Mouse (Mus musculus) heart, adult 9 months (tissue): ENCODE measurements around the gene Tmem204.
"Not testable (repeated sequence)": the region's sequence is repeated elsewhere in the genome, so short reads cannot be mapped to it uniquely, and the experiment has no call there.

Source experiments
- DNase-seq, 2 experiments: peaks; one replicate each; pipeline ENCODE4 v3.0.0; 2022; ENCODE audit warnings: low spot score in 2 of 2

Tmem204 gene

GRCm38 (mm10) chr17:25083444-25083931, at the start of gene Tmem204:
TSS of gene Tmem204 (minus strand) at chr17:25083591.
- DNase-seq: peak; percentile 91 to 95

DNA sequence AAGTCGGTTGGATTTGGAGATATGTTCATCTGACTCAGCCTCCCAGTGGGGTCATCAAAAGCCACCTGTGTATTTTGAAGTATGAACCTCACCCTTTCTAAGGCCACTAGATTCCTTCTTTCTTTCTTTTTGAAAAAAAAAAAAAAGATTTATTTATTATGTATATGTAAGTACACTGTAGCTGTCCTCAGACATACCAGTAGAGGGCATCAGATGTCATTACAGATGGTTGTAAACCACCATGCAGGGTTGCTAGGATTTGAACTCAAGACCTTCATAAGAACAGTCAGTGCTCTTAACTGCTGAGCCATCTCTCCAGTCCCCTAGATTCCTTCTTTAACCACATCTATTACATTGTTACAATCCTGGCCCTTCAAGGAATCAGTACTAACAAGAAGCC, 46.7 kb upstream of the Tmem204 start:
- DNase-seq: no peak

DNA sequence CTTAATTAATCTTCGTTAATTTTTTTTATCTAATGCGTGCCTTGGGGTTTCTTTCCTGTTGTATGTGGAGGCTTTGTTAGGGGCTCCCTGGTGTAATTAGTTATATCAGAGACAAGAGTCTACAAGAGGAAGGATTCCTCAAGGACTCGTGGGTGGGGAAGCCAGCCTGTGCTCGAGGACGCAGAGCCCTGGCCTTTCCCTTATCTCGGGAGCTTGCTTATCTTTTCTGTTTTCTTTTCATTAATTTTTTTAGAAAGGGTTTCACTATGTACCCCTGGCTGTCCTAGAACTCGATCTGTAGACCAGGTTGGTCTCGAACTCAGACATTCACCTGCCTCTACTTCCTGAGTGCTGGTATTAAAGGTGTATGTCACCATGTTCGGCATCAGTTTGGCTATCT, 44.3 kb upstream of the Tmem204 start:
- DNase-seq: no peak

- DNase-seq: peak in 1 of 2 experiments; percentile 31
Observed at GRCm38 (mm10) chr17:25127079-25127478, 43.7 kb upstream of the Tmem204 start.

GRCm38 (mm10) chr17:25125442-25126060, 42.2 kb upstream of the Tmem204 start:
- not testable (repeated sequence) for DNase-seq

- DNase-seq: no peak
Observed at GRCm38 (mm10) chr17:25123979-25124378, 40.6 kb upstream of the Tmem204 start.

DNA sequence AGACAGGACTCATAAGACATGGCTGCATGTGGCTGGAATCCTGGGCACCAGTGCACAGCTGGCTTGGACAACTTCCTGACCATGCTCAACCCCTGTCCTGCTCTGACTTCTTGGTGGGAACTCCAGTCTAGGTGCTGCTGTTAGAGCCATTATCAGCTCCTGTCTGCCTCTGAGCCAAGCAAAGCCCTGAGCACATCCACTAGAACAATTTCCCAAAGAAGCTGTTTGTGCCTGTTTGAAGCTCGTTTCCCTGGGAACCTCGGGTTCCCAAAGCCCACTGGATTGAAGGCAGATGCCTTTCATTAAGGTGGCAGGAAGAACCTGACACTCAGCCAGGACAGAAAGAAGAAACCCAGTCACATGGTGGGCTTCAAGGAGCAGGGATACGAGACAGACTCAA, 37.0 kb upstream of the Tmem204 start, which contains the start of gene Ptx4:
TSS of gene Ptx4 (plus strand) at position 355 of the 400 bp plus-strand sequence.
- peak; percentile 28 to 35 for DNase-seq

DNA sequence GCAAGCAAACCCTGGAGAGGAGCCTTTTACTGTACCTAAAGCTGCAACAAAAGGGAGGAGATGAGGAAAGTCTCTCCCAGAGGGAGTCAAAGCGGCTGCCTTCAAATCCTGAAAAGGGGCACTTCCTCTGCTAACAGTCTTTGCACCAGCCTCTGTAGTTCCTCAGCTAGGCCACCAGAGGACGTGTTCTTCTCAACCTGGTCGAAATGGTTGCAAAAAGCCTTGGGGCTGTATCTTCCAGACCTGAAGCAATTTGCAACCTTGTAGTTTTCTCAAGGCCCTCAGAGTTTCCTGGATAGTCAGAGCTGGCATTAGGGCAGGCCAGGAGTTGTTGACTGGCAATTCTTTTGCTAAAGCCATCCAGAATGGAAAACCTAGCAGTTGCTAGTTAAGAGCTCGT, 33.9 kb upstream of the Tmem204 start:
- no peak for DNase-seq

DNA sequence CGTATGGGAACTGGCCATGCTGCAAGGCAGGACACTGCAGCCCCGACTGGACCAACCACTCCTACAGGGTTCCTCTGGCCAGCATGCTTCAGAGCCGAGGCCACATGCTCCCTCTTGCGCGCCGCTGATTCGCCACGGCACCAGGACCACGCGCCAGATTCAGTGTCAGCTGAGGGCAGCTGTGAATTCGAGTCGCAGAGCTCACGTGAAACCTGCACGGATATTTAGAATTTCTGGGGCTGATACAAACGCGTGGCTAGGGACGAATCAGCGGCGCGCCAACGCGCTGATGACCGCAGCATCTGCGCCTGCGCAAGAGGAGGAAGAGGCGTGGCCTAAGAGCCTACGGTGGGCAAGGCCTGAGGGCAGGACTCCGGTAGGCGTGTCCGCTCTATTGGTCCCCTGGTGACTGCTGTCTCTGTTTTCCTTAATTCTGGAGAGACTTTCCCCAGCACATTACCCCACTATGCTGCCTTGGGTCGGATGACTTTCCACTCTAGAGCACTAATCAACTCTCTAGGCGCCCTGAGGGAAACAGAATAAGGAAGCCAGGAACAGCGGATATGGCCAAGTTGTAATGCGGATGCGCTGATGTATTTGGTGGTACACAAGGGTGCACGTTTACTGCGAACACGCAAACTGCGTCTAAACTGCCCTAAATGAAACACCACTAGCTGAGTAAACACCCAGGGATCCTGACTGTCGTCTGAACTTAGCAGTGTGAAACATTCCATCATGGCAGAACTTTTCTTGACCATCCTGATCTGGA, 32.5 kb upstream of the Tmem204 start, which contains the start of gene Telo2:
TSS of gene Telo2 (minus strand) at position 304 of the 769 bp plus-strand sequence.
- peak; percentile 93 to 94 for DNase-seq

GRCm38 (mm10) chr17:25114908-25115645, 31.7 kb upstream of the Tmem204 start:
- DNase-seq: peak in 1 of 2 experiments; percentile 18

GRCm38 (mm10) chr17:25112423-25112810, 29.0 kb upstream of the Tmem204 start:
- no peak for DNase-seq

DNA sequence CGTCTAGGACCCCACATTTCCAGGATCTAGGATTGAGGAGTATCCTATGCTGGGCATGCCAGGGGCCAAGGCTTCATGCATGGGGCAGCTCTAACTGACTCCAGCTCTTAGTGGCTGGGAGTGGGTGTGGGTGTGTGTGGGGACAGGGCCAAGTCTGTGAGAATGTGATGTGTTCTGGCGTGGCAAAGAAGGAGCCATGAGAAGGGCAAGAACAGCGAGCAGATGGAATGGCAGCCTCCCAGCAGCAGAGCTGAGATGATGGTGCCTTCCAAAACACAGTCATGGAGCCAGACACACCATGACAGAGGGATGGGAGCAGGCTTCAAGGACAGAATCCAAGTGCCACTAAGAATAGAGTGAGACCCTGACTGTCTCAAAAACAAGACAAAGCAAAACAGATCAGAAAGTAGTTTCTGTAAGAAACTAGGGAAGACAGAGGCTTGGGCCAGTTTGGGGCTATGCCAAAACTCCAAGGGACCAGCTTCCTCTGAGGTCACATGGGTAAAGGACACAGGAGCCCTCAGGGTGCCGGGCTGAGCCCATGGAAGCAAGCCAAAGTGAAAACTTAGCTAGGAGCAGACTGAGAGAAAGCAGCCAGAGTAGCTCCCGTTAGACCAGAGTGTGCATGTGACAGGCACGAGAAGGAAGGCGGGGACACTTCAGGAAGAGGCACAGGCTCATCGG, 28.5 kb upstream of the Tmem204 start:
- DNase-seq: peak; percentile 57 to 61

- no peak for DNase-seq
Observed at GRCm38 (mm10) chr17:25111220-25111619, 27.8 kb upstream of the Tmem204 start.

- DNase-seq: no peak
Observed at GRCm38 (mm10) chr17:25110590-25110989, 27.2 kb upstream of the Tmem204 start.

DNA sequence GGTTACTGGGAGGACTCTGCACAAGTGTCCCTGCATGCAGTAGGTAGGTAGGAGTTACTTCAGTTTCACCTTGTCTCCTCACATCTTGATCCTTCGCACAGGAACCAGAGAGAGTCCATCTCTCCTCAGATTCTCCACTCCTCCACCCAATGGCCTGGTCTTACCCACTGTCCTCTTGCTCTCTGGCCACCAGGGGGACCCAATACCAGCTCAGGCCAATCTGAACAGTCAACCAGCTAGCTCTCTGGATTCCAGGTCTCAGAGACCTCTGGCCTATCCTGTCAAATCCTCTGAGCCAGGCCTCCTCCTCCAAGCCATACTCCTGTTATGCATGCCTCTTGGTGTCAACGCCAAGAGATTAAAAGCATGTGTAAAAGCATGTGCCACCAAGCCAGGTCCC, 26.2 kb upstream of the Tmem204 start:
- peak in 1 of 2 experiments; percentile 29 for DNase-seq

DNA sequence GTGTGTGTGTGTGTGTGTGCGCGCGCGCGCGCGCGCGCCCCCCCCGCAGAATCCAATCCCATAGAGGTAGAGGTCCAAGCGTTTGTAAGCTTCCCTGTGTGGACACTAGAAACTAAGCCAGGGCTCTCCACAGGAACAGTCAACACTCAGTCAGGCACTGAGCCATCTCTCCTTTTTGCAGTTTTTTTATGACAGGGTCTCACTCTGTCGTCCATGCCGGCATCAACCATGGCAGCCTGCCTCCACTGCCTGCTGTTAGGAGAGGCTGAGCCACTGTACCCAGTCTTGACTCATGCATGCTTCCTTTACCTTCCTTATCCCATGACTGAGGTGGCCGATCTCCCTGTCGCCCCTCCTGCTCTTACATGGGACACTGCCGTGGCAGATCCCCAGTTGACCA, 24.4 kb upstream of the Tmem204 start:
- DNase-seq: no peak

GRCm38 (mm10) chr17:25101338-25101737, 17.9 kb upstream of the Tmem204 start:
- no peak for DNase-seq

DNA sequence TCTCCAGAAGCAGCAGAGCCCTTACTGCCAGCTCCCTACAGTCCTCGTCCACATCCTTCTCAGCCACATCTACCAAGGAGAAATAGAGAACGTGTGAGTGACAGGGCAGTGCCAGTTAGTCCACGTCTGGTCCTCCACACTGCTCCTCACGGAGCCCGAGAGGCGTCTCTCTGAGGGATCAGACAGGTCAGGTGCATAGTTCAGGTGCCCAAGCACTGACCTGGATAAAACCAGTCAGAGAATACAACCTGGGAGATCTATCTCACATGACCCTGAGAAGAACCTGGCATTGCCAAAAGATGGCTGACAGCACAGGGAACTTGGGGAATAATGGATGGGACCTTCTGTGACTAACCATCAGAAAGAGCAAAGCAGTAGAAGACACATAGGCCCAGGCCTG, 16.7 kb upstream of the Tmem204 start:
- DNase-seq: no peak

DNA sequence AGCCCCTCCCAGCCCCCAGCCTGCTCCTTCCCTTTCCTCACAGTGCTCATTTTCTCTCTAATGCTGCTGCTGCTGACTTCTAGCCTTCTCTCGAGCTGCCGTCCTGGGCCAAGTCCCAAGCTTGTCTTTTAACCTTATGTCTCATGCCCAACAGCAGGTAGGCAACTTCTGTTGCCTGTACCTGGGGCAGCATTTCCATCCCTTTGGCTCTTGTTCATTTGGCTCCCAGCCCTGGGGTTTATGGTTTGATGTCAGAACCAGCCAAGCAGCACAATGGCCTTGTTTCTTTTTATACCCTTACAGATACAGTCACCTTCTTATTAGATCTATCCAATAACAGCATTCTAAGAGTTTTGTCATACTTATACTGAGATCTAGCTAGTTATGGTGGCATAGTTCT, 12.8 kb upstream of the Tmem204 start:
- DNase-seq: no peak

DNA sequence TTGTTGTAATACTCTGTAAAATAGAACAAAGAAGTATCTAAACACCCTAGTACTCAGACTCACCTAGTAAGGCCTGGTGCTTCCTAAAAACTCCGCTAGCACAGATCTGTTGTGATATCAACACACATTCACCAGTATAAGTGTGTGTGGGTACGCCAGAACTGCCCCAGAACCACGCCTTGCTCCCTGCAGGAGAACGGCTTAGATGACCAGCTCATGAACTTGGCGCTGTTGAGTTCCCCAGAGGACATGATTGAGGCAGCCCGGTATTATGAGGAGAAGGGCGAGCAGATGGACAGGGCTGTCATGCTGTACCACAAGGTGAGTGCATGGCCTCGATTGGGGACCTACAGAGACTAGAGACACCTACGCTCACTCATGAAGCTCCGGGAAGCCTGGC, 7.1 kb upstream of the Tmem204 start:
- DNase-seq: no peak

DNA sequence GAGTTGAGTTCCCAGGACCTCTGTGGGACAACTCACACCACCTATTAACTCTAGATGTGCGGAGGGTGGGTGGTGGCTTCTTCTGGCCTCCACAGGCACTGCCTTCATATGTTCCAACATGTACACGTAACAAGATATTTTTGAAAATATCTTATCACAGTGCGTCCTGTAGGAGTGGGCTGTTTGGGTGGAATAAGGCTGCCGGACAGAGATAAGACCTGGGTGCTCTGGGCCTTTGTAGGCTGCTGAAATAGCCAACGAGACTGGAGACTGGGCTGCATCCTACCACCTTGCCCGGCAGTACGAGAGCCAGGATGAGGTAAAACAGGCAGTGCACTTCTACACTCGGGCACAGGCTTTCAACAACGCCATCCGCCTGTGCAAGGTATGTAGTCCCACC, 5.8 kb upstream of the Tmem204 start:
- no peak for DNase-seq

- DNase-seq: no peak
Observed at GRCm38 (mm10) chr17:25086724-25087123, 3.3 kb upstream of the Tmem204 start.
